Mouse (Mus musculus) ES-Bruce4 (cell line): ENCODE data around the gene Tlr12.

Source experiments
- CTCF ChIP-seq: IDR thresholded peaks from one replicate; pipeline ENCODE4 v1.8.1; 2011; ENCODE audit warnings: low read depth, low read length
- EP300 ChIP-seq: IDR thresholded peaks from 2 replicates; pipeline ENCODE4 v1.6.1; 2011; ENCODE audit warnings: low read depth, low read length; ENCODE audit not compliant: insufficient read depth
- POLR2A ChIP-seq: IDR thresholded peaks from one replicate; pipeline ENCODE4 v1.8.1; 2011; ENCODE audit warnings: low read length; ENCODE audit not compliant: insufficient read depth

GRCm38 (mm10) chr4:128621109-128621508 is 2.7 kb upstream of the Tlr12 start:
- TF ChIP-seq CTCF (no peak), POLR2A (no peak), EP300 (no peak)
